Mouse (Mus musculus) limb, embryonic 13.5 days (tissue): ENCODE measurements around the gene Ctrc. TPM values are rescaled to one million over a fixed set of nuclear protein-coding genes. Genes with fewer than 3 reads are reported as not detected.

ENCODE experiments used
- ATAC-seq: fragments of 200-750 bp; cut with Nextera tagmentation; 2 replicates; pipeline ENCODE4 v1.8.0; 2017; ENCODE audit warnings: low read depth, moderate number of reproducible peaks, moderate TSS enrichment; ENCODE audit not compliant: low FRiP score
- H3K27ac ChIP-seq: fragments of 300-500 bp; sonication (generic); 2 replicates; pipeline ENCODE4 v1.5.1; 2015; ENCODE audit warnings: inconsistent platforms, mild to moderate bottlenecking, moderate library complexity
- H3K27me3 ChIP-seq: fragments of 300-500 bp; sonication (generic); 2 replicates; pipeline ENCODE4 v1.6.1; 2015; ENCODE audit warnings: mild to moderate bottlenecking, inconsistent platforms
- H3K36me3 ChIP-seq: fragments of 300-500 bp; sonication (generic); 2 replicates; pipeline ENCODE4 v1.6.1; 2015; ENCODE audit warnings: inconsistent platforms, mild to moderate bottlenecking, moderate library complexity
- H3K4me1 ChIP-seq: fragments of 300-500 bp; sonication (generic); 2 replicates; pipeline ENCODE4 v1.6.1; 2015; ENCODE audit warnings: inconsistent platforms
- H3K4me2 ChIP-seq: fragments of 300-500 bp; sonication (generic); replicated peaks from 2 replicates; pipeline ENCODE4 v1.6.1; 2015; ENCODE audit warnings: inconsistent platforms, mild to moderate bottlenecking, moderate library complexity
- H3K4me3 ChIP-seq: fragments of 300-500 bp; sonication (generic); 2 replicates; pipeline ENCODE4 v1.5.1; 2015; ENCODE audit warnings: moderate library complexity, mild to moderate bottlenecking, inconsistent platforms
- H3K9ac ChIP-seq: fragments of 300-500 bp; sonication (generic); 2 replicates; pipeline ENCODE4 v1.6.1; 2015; ENCODE audit warnings: mild to moderate bottlenecking, inconsistent platforms
- H3K9me3 ChIP-seq: fragments of 300-500 bp; sonication (generic); 2 replicates; pipeline ENCODE4 v1.6.1; 2016; ENCODE audit warnings: inconsistent platforms
- whole genome bisulfite sequencing: fragments of 180-500 bp; shearing (Covaris S2); methylation state at CpG from one replicate; pipeline ENCODE4 v1.1.7; 2015; 5-methylcytosine and 5-hydroxymethylcytosine counted together
- polyA plus RNA-seq: library from polyadenylated mRNA; unstranded; fragments of >200 nt; fragmentation: Nextera tagmentation; extraction: Ambion mirVana; gene quantifications from 2 replicates; pipeline ENCODE4 v1.2.1, GENCODE M21; 2015

Ctrc gene
- polyA plus RNA-seq, 1 experiment from 2014 or later, result not detected

- Histone ChIP-seq H3K4me1 (no peaks in the 10 kb centered on the region), H3K36me3 (no peaks in the 10 kb centered on the region), H3K9me3 (no peaks in the 10 kb centered on the region), H3K9ac (no peak overlapping the region), H3K27me3 (no peaks in the 10 kb centered on the region), H3K4me2 (no peak overlapping the region), H3K4me3 (no peak overlapping the region), H3K27ac (no peak overlapping the region)
- WGBS, result 74% methylated on average over 7 of the region's 7 CpGs
- ATAC-seq, result no peak
Measured at GRCm38 (mm10) chr4:141831361-141831760, 14.8 kb downstream of the Ctrc start.

DNA sequence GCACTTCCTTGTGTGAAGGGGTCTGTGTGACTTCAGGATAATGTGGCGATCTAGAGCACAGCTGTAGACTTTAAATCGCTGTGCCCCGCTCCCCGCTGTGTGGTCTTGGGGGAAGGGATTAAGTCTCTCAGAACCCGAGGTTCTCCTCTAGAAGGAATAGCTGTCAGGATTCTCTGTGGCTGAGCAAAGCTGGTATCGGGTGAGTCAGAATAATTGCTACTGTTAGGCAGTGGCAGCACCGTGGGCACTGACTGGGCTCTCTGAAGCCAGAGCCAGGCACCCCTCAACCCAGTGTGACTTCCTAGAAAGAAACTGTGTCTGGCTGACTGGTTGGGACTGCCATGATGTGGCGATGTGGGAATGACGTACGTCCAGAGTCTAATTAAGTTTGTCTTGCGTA lies 15.8 kb downstream of the Ctrc start:
- H3K9ac ChIP-seq, result no peak overlapping the region
- no peaks in the 10 kb centered on the region for H3K9me3 ChIP-seq
- no peak overlapping the region for H3K4me3 ChIP-seq
- no peaks in the 10 kb centered on the region for H3K27me3 ChIP-seq
- ATAC-seq, result no peak
- H3K4me1 ChIP-seq, result no peaks in the 10 kb centered on the region
- WGBS, result 51% methylated on average over 11 of the region's 11 CpGs
- H3K4me2 ChIP-seq, result no peak overlapping the region
- no peak overlapping the region for H3K27ac ChIP-seq
- H3K36me3 ChIP-seq, result no peaks in the 10 kb centered on the region

DNA sequence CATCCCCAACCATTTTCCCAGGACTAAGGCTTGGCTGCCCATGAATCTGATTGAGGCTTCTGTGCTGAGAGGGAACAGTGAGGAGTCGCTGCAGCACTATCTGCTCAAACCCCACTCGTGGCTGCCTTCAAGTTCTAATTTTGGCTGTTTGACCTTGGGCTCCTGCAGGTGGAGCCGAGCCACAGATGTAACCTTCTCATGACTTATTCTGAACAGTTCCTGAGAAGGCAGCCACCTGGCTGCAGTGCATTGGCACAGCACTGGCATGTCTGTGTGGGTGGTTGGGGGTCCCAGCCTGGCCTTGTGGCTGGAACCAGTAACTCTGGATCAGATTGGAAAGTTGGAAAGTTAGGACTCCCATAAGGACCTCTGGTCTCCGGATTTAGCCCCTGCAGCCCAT lies 18.0 kb downstream of the Ctrc start:
- Histone ChIP-seq H3K27ac (no peak overlapping the region), H3K4me1 (no peaks in the 10 kb centered on the region), H3K9ac (no peak overlapping the region), H3K9me3 (no peaks in the 10 kb centered on the region), H3K27me3 (no peaks in the 10 kb centered on the region), H3K4me3 (no peak overlapping the region), H3K4me2 (no peak overlapping the region), H3K36me3 (no peaks in the 10 kb centered on the region)
- ATAC-seq, result no peak
- 75% methylated on average over 4 of the region's 4 CpGs for WGBS

DNA sequence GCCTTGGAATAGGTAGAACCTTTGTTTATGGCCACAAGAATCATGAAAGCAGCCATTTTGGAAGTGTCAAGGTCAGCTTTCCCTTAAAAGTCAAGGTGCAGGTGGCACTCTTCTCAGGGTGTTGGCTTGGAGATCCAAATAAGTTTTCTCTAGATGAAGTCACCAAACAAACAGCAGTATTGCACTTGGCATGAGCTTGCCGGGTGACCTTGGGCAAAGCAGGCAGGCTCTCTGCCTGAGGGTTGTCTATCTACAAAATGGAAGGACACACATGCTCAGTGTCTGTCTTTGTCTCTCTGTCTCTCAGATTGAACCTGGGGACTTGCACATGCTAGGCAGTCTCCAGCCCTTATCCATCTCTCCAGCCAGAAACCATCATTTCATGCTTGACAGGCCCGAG lies 18.8 kb downstream of the Ctrc start:
- no peaks in the 10 kb centered on the region for H3K27me3 ChIP-seq
- H3K4me1 ChIP-seq, result no peaks in the 10 kb centered on the region
- H3K9me3 ChIP-seq, result no peaks in the 10 kb centered on the region
- H3K9ac ChIP-seq, result no peak overlapping the region
- no peak overlapping the region for H3K4me2 ChIP-seq
- H3K4me3 ChIP-seq, result no peak overlapping the region
- WGBS, result 94% methylated on average over 2 of the region's 2 CpGs
- no peak for ATAC-seq
- no peak overlapping the region for H3K27ac ChIP-seq
- H3K36me3 ChIP-seq, result no peaks in the 10 kb centered on the region

- Histone ChIP-seq H3K9me3 (no peaks in the 10 kb centered on the region), H3K4me1 (no peaks in the 10 kb centered on the region), H3K4me2 (no peak within 1 kb of the TSS), H3K27me3 (no peaks in the 10 kb centered on the region), H3K9ac (no peak within 1 kb of the TSS), H3K27ac (no peak within 1 kb of the TSS), H3K4me3 (no peak within 1 kb of the TSS), H3K36me3 (no peaks in the 10 kb centered on the region)
- WGBS, result 63% methylated on average over 5 of the region's 5 CpGs
- no peak for ATAC-seq
Measured at GRCm38 (mm10) chr4:141826060-141826459, 20.1 kb downstream of the Ctrc start, which contains the start of gene Cela2a. Gene Cela2a (minus strand): TSS chr4:141826160.

DNA sequence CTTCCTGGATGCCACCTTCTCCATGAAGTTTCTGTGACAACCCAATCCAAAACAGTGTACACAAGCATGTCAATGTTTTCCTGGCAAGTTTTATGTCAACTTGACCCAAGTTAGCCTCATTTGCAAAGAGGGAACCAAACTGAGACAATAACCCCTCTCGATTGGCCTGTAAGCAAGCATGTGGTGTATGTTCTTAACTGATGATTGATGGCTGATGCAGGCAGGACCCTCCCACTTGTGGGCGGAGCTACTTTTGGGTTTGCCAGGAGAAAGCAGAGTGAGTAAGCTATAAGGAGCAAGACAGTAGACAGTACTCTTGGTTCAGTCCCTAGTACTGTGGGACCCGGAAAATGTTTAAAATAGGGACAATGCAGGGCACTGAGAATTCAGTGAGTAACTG lies 23.2 kb downstream of the Ctrc start:
- Histone ChIP-seq H3K27me3 (no peaks in the 10 kb centered on the region), H3K4me3 (no peak overlapping the region), H3K4me1 (no peaks in the 10 kb centered on the region), H3K4me2 (no peak overlapping the region), H3K9ac (no peak overlapping the region), H3K36me3 (no peaks in the 10 kb centered on the region), H3K27ac (no peak overlapping the region), H3K9me3 (no peaks in the 10 kb centered on the region)
- WGBS, result 56% methylated on average over 3 of the region's 3 CpGs
- ATAC-seq, result no peak

DNA sequence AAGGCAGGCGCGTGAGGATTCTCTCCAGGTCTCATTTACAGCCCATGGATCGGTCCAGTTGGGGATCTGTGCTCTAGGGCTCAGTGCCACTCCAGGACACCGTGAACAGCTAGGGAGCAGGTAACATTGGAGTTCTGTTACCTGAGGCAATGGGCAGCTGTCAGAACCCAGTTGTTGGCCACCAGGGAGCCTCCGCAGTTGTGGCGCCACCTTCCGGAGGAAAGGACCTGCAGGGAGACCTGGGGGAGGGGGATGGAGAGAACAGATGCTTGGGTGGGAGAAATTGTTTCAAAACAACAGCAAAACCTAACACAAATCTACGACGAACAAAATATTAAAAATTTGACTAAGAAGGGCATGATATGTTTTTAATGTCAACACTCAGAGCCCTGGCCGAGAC lies 24.1 kb downstream of the Ctrc start:
- H3K36me3 ChIP-seq, result no peaks in the 10 kb centered on the region
- H3K4me3 ChIP-seq, result no peak overlapping the region
- ATAC-seq, result no peak
- 71% methylated on average over 10 of the region's 10 CpGs for WGBS
- peaks cover 8% of the 10 kb centered on the region; the same call in 1 of the 2 replicates for H3K4me1 ChIP-seq
- H3K27me3 ChIP-seq, result no peaks in the 10 kb centered on the region
- no peak overlapping the region for H3K27ac ChIP-seq
- H3K9ac ChIP-seq, result no peak overlapping the region
- H3K4me2 ChIP-seq, result no peak overlapping the region
- no peaks in the 10 kb centered on the region for H3K9me3 ChIP-seq

GRCm38 (mm10) chr4:141821178-141821577 lies 25.0 kb downstream of the Ctrc start:
- H3K4me1 ChIP-seq, result peaks cover 11% of the 10 kb centered on the region; the same call in 1 of the 2 replicates
- H3K9me3 ChIP-seq, result no peaks in the 10 kb centered on the region
- H3K4me3 ChIP-seq, result no peak overlapping the region
- no peak overlapping the region for H3K27ac ChIP-seq
- no peaks in the 10 kb centered on the region; the same call in 1 of the 2 replicates for H3K36me3 ChIP-seq
- H3K4me2 ChIP-seq, result no peak overlapping the region
- no peaks in the 10 kb centered on the region for H3K27me3 ChIP-seq
- no peak overlapping the region for H3K9ac ChIP-seq
- ATAC-seq, result no peak
- WGBS, result 73% methylated on average over 3 of the region's 3 CpGs

DNA sequence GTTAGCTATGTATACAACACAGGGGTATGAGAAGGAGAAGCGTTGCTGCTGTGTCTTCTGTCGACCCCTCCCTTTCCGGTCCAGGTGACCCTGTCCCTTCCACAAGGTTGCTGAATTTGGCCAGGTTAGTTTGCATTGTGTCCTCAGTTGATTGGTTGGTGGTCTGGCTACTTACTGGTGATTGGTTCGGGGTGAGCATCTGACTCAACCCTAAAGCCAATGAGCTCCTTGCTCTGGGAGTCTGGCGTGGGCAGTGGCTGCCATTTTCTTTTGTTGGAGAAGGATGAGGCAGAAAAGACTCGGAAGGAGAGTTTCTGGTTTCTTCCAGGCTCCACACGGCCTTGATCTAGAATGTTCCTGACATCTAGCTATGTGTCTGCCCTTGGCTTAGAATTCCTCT lies 26.8 kb downstream of the Ctrc start:
- H3K27ac ChIP-seq, result no peak overlapping the region
- H3K4me3 ChIP-seq, result no peak overlapping the region
- peaks cover 15% of the 10 kb centered on the region for H3K36me3 ChIP-seq
- H3K9me3 ChIP-seq, result no peaks in the 10 kb centered on the region
- no peak overlapping the region for H3K4me2 ChIP-seq
- WGBS, result 87% methylated on average over 7 of the region's 7 CpGs
- H3K27me3 ChIP-seq, result no peaks in the 10 kb centered on the region
- H3K9ac ChIP-seq, result no peak overlapping the region
- ATAC-seq, result no peak
- H3K4me1 ChIP-seq, result peaks cover 11% of the 10 kb centered on the region; the same call in 1 of the 2 replicates

DNA sequence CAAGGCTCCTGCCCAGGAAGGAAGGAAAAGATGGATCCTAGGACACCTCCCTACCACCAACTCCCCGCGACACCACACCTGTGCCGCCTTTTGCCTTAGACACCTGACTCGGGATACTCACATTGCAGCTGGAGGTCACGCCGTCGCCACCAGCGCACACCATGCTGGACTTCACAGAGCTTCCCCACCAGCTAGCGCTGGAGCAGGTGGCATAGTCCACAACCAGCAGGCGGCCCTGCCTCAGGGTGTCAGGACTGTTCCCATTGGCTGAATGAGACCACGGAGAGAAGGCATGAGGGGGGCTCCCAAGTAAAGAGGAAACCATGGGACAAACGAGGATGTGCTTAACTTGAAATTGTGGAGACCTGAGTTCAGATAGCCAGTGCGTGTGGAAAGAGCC lies 27.3 kb downstream of the Ctrc start:
- peaks cover 11% of the 10 kb centered on the region; the same call in 1 of the 2 replicates for H3K4me1 ChIP-seq
- peaks cover 19% of the 10 kb centered on the region for H3K36me3 ChIP-seq
- H3K27ac ChIP-seq, result no peak overlapping the region
- H3K9me3 ChIP-seq, result no peaks in the 10 kb centered on the region
- no peak overlapping the region for H3K9ac ChIP-seq
- H3K4me3 ChIP-seq, result no peak overlapping the region
- no peaks in the 10 kb centered on the region for H3K27me3 ChIP-seq
- no peak overlapping the region for H3K4me2 ChIP-seq
- WGBS, result 88% methylated on average over 13 of the region's 13 CpGs
- ATAC-seq, result no peak

DNA sequence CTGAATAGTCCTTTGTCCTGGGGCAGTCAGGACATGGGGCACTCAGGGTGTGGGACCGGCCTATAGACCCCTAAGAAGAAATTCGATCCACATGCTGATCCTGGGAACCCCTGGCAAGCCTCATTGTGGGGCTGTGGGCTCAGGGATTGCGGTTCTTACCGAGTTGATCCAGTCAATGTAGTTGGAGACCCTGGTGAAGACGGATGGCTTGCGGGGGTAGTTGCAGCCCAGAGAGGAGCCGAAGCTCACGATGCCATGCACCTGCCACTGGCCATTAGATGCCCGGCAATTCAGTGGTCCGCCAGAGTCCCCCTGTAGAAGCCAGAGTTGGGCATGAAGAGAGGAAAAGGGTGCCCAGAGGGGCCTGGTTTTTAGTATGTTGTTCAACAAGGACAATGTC lies 28.5 kb downstream of the Ctrc start:
- Histone ChIP-seq H3K4me3 (no peak overlapping the region), H3K4me1 (peaks cover 11% of the 10 kb centered on the region; the same call in 1 of the 2 replicates), H3K4me2 (no peak overlapping the region), H3K27me3 (no peaks in the 10 kb centered on the region), H3K9ac (no peak overlapping the region), H3K36me3 (peaks cover 31% of the 10 kb centered on the region), H3K9me3 (no peaks in the 10 kb centered on the region), H3K27ac (no peak overlapping the region)
- no peak for ATAC-seq
- WGBS, result 75% methylated on average over 10 of the region's 10 CpGs

- Histone ChIP-seq H3K4me2 (no peak overlapping the region), H3K27ac (no peak overlapping the region), H3K27me3 (no peaks in the 10 kb centered on the region), H3K4me1 (peaks cover 11% of the 10 kb centered on the region; the same call in 1 of the 2 replicates), H3K36me3 (peaks cover 38% of the 10 kb centered on the region), H3K9ac (peak overlapping the region; percentile 4; the same call in 1 of the 2 replicates), H3K9me3 (no peaks in the 10 kb centered on the region), H3K4me3 (no peak overlapping the region)
- ATAC-seq, result no peak
- 69% methylated on average over 14 of the region's 14 CpGs for WGBS
Measured at GRCm38 (mm10) chr4:141816776-141817655, 29.1 kb downstream of the Ctrc start.
